Mouse (Mus musculus) bone marrow macrophage, adult 2 months (primary cell): ENCODE measurements around the gene Caln1.

Experiments used
- CTCF ChIP-seq: IDR thresholded peaks from 2 replicates; pipeline ENCODE4 v1.5.1; 2012; ENCODE audit warnings: low read depth, mild to moderate bottlenecking, low read length, moderate library complexity
- POLR2A ChIP-seq: IDR thresholded peaks from 2 replicates; pipeline ENCODE4 v1.6.1; 2012; ENCODE audit warnings: mild to moderate bottlenecking, low read depth, low read length, borderline replicate concordance

- TF ChIP-seq CTCF (no peak), POLR2A (no peak)
Measured at GRCm38 (mm10) chr5:130849610-130850009, 480.4 kb downstream of the Caln1 start.
